ENCODE assay signal across 16 mouse cellular contexts in the genomic region with DNA sequence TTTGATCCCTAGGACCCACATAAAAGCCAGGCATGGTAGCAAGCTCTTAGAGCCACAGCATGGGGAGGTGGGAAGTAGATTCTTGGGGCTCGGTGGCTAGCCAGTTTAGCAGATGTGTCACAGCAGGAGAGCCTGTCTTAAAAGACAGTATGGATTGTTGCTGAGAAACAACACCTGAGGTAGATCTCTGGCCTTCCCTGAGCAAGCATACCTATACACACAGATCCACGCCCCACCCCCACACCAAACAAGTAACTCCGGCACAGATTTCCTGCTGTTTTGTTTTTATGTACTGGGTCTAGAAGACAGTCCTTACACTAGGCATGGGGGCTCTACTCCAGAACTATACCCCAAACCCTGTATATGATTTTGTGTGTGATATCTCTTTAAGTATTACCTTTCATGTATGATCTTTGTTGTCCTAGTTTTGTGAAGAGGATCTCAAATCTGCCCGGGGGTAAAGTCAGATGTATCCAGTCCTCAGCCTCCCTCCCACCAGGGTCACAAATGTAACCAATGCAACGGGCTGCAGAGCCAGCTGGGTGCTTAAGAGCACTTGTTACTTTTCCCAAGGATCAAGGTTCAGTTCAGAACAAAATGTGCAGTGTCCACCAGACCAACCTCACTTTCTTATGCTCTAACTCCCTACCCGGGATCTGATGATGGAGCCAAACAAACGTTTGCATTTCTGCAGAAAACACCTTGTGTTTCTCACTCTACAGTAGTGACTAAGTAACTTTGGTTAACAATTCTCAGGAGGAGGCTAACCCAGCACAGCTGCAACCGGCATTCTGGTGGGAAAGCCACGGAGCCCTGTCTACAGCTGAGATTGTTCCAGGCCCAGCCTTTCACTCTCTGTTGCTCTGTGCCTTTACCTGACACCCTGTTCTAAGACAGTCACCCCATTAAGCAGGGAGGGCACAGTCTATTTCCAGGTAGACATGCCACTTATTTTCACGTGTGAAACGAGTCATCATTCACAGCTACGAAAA. TPM values are rescaled to one million over a fixed set of nuclear protein-coding genes. Genes with fewer than 3 reads are reported as not detected.
DNase-seq lines count a peak whose midpoint lies in the region; ATAC-seq and TF ChIP-seq lines count a peak whose summit lies in the region.
"Had no signal": no experiment of that assay in that cellular context is flagged by ENCODE, and none has a peak within 500 bp of the region (broad histone marks: within the 10 kb centered on the region; RNA-seq: fewer than 3 reads in every experiment).

No protein-coding gene starts in this region.

- DNase-seq in hindbrain, embryonic 10.5 days (ENCODE audit: low spot score): no peak
- DNase-seq in lung, postnatal 0 days (ENCODE audit: low spot score): no peak
- no peak for DNase-seq in spleen, postnatal 36 days (ENCODE audit: low spot score in 2 of 2)
- no peak for DNase-seq in lung, postnatal 14 days
- DNase-seq: cerebellum, adult 9-10 months; gastrocnemius, postnatal 36 days; lung, postnatal 36 days; thymus, adult 18-20 months; thymus, postnatal 4 days had no signal

- H3K4me1 ChIP-seq in hindbrain, embryonic 10.5 days (replicated peaks): peaks cover 39% of the 10 kb centered on the region
- H3K4me1 ChIP-seq in hindbrain, embryonic 16.5 days (ENCODE audit: control insufficient read depth, insufficient read depth, low read depth, low read length): no peaks in the 10 kb centered on the region
- peaks cover 86% of the 10 kb centered on the region for H3K4me1 ChIP-seq in E14TG2a.4 (replicated peaks; ENCODE audit: low read depth, low read length)
- H3K4me1 ChIP-seq in intestine, embryonic 16.5 days (ENCODE audit: control insufficient read depth, insufficient read depth, low read length): peaks cover 6% of the 10 kb centered on the region
- H3K4me1 ChIP-seq in limb, embryonic 12.5 days (replicated peaks): peaks cover 39% of the 10 kb centered on the region
- H3K4me1 ChIP-seq in lung, postnatal 0 days (ENCODE audit: insufficient read depth, low read depth, low read length): no peaks in the 10 kb centered on the region

- 31% methylated on average over 12 of the region's 12 CpGs for WGBS in hindbrain, embryonic 10.5 days
- 33% methylated on average over 12 of the region's 12 CpGs for WGBS in hindbrain, embryonic 16.5 days
- WGBS in intestine, embryonic 16.5 days: 38% methylated on average over 12 of the region's 12 CpGs
- WGBS in limb, embryonic 12.5 days: 24% methylated on average over 12 of the region's 12 CpGs
- 38% methylated on average over 12 of the region's 12 CpGs for WGBS in lung, postnatal 0 days

- H3K27me3 ChIP-seq in hindbrain, embryonic 10.5 days (ENCODE audit: insufficient read depth, poor library complexity, severe bottlenecking): no peaks in the 10 kb centered on the region
- no peaks in the 10 kb centered on the region for H3K27me3 ChIP-seq in hindbrain, embryonic 16.5 days (replicated peaks; ENCODE audit: control insufficient read depth, insufficient read depth, low read length)
- H3K27me3 ChIP-seq in E14TG2a.4 (ENCODE audit: insufficient read depth, low read length): no peaks in the 10 kb centered on the region
- no peaks in the 10 kb centered on the region for H3K27me3 ChIP-seq in intestine, embryonic 16.5 days (replicated peaks; ENCODE audit: control insufficient read depth, insufficient read depth, low read length)
- H3K27me3 ChIP-seq in limb, embryonic 12.5 days: no peaks in the 10 kb centered on the region
- H3K27me3 ChIP-seq in lung, postnatal 0 days (replicated peaks; ENCODE audit: insufficient read depth, low read length): no peaks in the 10 kb centered on the region

- H3K4me3 ChIP-seq in hindbrain, embryonic 10.5 days: no peak overlapping the region
- no peak overlapping the region for H3K4me3 ChIP-seq in hindbrain, embryonic 16.5 days (ENCODE audit: low read length)
- H3K4me3 ChIP-seq in E14TG2a.4 (replicated peaks; ENCODE audit: low read length): peak overlapping the region; percentile 24; the same call in 1 of the 2 replicates
- no peak overlapping the region for H3K4me3 ChIP-seq in intestine, embryonic 16.5 days (ENCODE audit: low read length)
- no peak overlapping the region for H3K4me3 ChIP-seq in limb, embryonic 12.5 days (replicated peaks)
- H3K4me3 ChIP-seq in lung, postnatal 0 days (ENCODE audit: low read depth, low read length): no peak overlapping the region
- H3K4me3 ChIP-seq: erythroblast, embryonic 14.5 days had no signal

- 0 out of 2 replicates have a peak, but pooled peaks cover 3% of the 10 kb centered on the region for H3K9me3 ChIP-seq in hindbrain, embryonic 10.5 days
- H3K9me3 ChIP-seq in hindbrain, embryonic 16.5 days (ENCODE audit: control insufficient read depth, low read length): no peaks in the 10 kb centered on the region
- H3K9me3 ChIP-seq in E14TG2a.4 (ENCODE audit: low read length): no peaks in the 10 kb centered on the region
- H3K9me3 ChIP-seq in intestine, embryonic 16.5 days (ENCODE audit: control insufficient read depth, low read length): no peaks in the 10 kb centered on the region
- no peaks in the 10 kb centered on the region for H3K9me3 ChIP-seq in limb, embryonic 12.5 days
- no peaks in the 10 kb centered on the region for H3K9me3 ChIP-seq in lung, postnatal 0 days (ENCODE audit: low read length)

- no peaks in the 10 kb centered on the region for H3K36me3 ChIP-seq in hindbrain, embryonic 10.5 days
- no peaks in the 10 kb centered on the region for H3K36me3 ChIP-seq in hindbrain, embryonic 16.5 days (ENCODE audit: control insufficient read depth, insufficient read depth, low read length)
- H3K36me3 ChIP-seq in E14TG2a.4 (ENCODE audit: insufficient read depth, low read length): no peaks in the 10 kb centered on the region
- no peaks in the 10 kb centered on the region for H3K36me3 ChIP-seq in intestine, embryonic 16.5 days (ENCODE audit: control insufficient read depth, insufficient read depth, low read length)
- H3K36me3 ChIP-seq in limb, embryonic 12.5 days: no peaks in the 10 kb centered on the region
- H3K36me3 ChIP-seq in lung, postnatal 0 days (ENCODE audit: insufficient read depth, low read length): no peaks in the 10 kb centered on the region

- no peak for TF ChIP-seq EP300 in lung, postnatal 0 days (IDR thresholded peaks at IDR 0.05)

- H3K27ac ChIP-seq in hindbrain, embryonic 10.5 days: peak overlapping the region; percentile 36
- H3K27ac ChIP-seq in hindbrain, embryonic 16.5 days (ENCODE audit: low read depth, low read length): no peak overlapping the region
- no peak overlapping the region for H3K27ac ChIP-seq in intestine, embryonic 16.5 days (ENCODE audit: low read length)
- H3K27ac ChIP-seq in limb, embryonic 12.5 days: peak overlapping the region; percentile 67; the same call in 1 of the 2 replicates
- no peak overlapping the region for H3K27ac ChIP-seq in lung, postnatal 0 days (ENCODE audit: low read length)

- H3K4me2 ChIP-seq in hindbrain, embryonic 16.5 days (ENCODE audit: low read length): no peak overlapping the region
- H3K4me2 ChIP-seq in intestine, embryonic 16.5 days (ENCODE audit: low read depth, low read length): no peak overlapping the region
- no peak overlapping the region for H3K4me2 ChIP-seq in limb, embryonic 12.5 days
- H3K4me2 ChIP-seq in lung, postnatal 0 days (replicated peaks; ENCODE audit: low read depth, low read length): no peak overlapping the region

- no peak for TF ChIP-seq CTCF in E14TG2a.4 (conservative IDR thresholded peaks at IDR 0.05; ENCODE audit: low read length)
- no peak for TF ChIP-seq CTCF in lung, postnatal 0 days (IDR thresholded peaks at IDR 0.05)

- H3K9ac ChIP-seq in hindbrain, embryonic 16.5 days (ENCODE audit: low read depth, low read length): no peak overlapping the region
- H3K9ac ChIP-seq in intestine, embryonic 16.5 days (ENCODE audit: low read depth, low read length): no peak overlapping the region
- H3K9ac ChIP-seq in limb, embryonic 12.5 days (replicated peaks): no peak overlapping the region
- H3K9ac ChIP-seq in lung, postnatal 0 days (replicated peaks; ENCODE audit: low read depth): no peak overlapping the region

- ATAC-seq in hindbrain, embryonic 16.5 days: no peak
- ATAC-seq in intestine, embryonic 16.5 days: peak; percentile 77
- no peak for ATAC-seq in limb, embryonic 12.5 days (ENCODE audit: insufficient number of reproducible peaks, insufficient read depth, low FRiP score, low TSS enrichment, low read depth)
- ATAC-seq in lung, postnatal 0 days: no peak
- ATAC-seq: CD4-positive, CD25-positive, alpha-beta regulatory T cell, adult 4 months; forebrain, embryonic 16.5 days had no signal

RNA-seq across cellular contexts. Expression of gene Mycn, which starts 21.3 kb away (rescaled TPM):
- polyA plus RNA-seq in hindbrain, embryonic 10.5 days (2016; fragmentation: Nextera tagmentation; extraction: Ambion mirVana): 128 and 150 TPM in 2 replicates
- 56.9 and 63.5 TPM in 2 replicates for polyA plus RNA-seq in hindbrain, embryonic 16.5 days (2015; fragmentation: Nextera tagmentation; extraction: Ambion mirVana)
- 60.7 and 66.4 TPM in 2 replicates for polyA plus RNA-seq in intestine, embryonic 16.5 days (2015; fragmentation: Nextera tagmentation; extraction: Ambion mirVana)
- 115 and 129 TPM in 2 replicates for polyA plus RNA-seq in limb, embryonic 12.5 days (2016; fragmentation: Nextera tagmentation; extraction: Ambion mirVana)
- 10.2 and 10.9 TPM in 2 replicates for polyA plus RNA-seq in lung, postnatal 0 days (2015; fragmentation: Nextera tagmentation; extraction: Ambion mirVana)
- polyA plus RNA-seq: CD4-positive, CD25-positive, alpha-beta regulatory T cell, adult 4 months had no signal

Comparison
In these comparisons a context has a peak if more than half of its experiments do, and no peak if none do; other contexts are left out.
1. H3K27ac ChIP-seq: peak in hindbrain, embryonic 10.5 days (single experiment) and limb, embryonic 12.5 days (single experiment); none in hindbrain, embryonic 16.5 days (single experiment), intestine, embryonic 16.5 days (single experiment) and lung, postnatal 0 days (single experiment).